Mouse (Mus musculus) midbrain, embryonic 10.5 days (tissue): ENCODE data around the gene Fam50b. TPM values are rescaled to one million over a fixed set of nuclear protein-coding genes. Genes with fewer than 3 reads are reported as not detected.
A peak's percentile ranks its signal among the peaks of the same experiment; 100 is the strongest.

Experiments
- DNase-seq: peaks from one replicate; pipeline ENCODE4 v3.0.0-alpha.2; 2017; ENCODE audit warnings: low spot score
- H3K27ac ChIP-seq: fragments of 300-500 bp; sonication (generic); replicated peaks from 2 replicates; pipeline ENCODE4 v1.5.1; 2016; ENCODE audit warnings: mild to moderate bottlenecking
- H3K27me3 ChIP-seq: fragments of 300-500 bp; sonication (generic); 2 replicates; pipeline ENCODE4 v1.6.1; 2016; ENCODE audit warnings: low read depth, mild to moderate bottlenecking; ENCODE audit not compliant: poor library complexity, severe bottlenecking
- H3K36me3 ChIP-seq: fragments of 300-500 bp; sonication (generic); 2 replicates; pipeline ENCODE4 v1.6.1; 2016; ENCODE audit warnings: mild to moderate bottlenecking, moderate library complexity
- H3K4me1 ChIP-seq: fragments of 300-500 bp; sonication (generic); 2 replicates; pipeline ENCODE4 v1.6.1; 2016
- H3K4me3 ChIP-seq: fragments of 300-500 bp; sonication (generic); 2 replicates; pipeline ENCODE4 v1.5.1; 2016; ENCODE audit warnings: mild to moderate bottlenecking, moderate library complexity
- H3K9me3 ChIP-seq: fragments of 300-500 bp; sonication (generic); replicated peaks from 2 replicates; pipeline ENCODE4 v1.6.1; 2016; ENCODE audit warnings: mild to moderate bottlenecking
- WGBS: fragments of 180-500 bp; shearing (Covaris S2); methylation state at CpG from one replicate; pipeline ENCODE4 v1.1.7; 2016; 5-methylcytosine and 5-hydroxymethylcytosine counted together
- polyA plus RNA-seq: library from polyadenylated mRNA; unstranded; fragments of >200 nt; fragmentation: Nextera tagmentation; extraction: Ambion mirVana; gene quantifications from 2 replicates; pipeline ENCODE4 v1.2.1, GENCODE M21; 2016

The Fam50b gene
- polyA plus RNA-seq, 1 experiment from 2014 or later: not detected

- WGBS: 66% methylated on average over 3 of the region's 3 CpGs
- H3K4me3 ChIP-seq: no peak overlapping the region
- no peaks in the 10 kb centered on the region for H3K36me3 ChIP-seq
- H3K27ac ChIP-seq: no peak overlapping the region
- H3K4me1 ChIP-seq: 0 out of 2 replicates have a peak, but pooled peaks cover 2% of the 10 kb centered on the region
- no peaks in the 10 kb centered on the region for H3K27me3 ChIP-seq
- DNase-seq: no peak
- peaks cover 12% of the 10 kb centered on the region; the same call in 1 of the 2 replicates for H3K9me3 ChIP-seq
Observed at GRCm38 (mm10) chr13:34741813-34742568, 7.3 kb downstream of the Fam50b start.

DNA sequence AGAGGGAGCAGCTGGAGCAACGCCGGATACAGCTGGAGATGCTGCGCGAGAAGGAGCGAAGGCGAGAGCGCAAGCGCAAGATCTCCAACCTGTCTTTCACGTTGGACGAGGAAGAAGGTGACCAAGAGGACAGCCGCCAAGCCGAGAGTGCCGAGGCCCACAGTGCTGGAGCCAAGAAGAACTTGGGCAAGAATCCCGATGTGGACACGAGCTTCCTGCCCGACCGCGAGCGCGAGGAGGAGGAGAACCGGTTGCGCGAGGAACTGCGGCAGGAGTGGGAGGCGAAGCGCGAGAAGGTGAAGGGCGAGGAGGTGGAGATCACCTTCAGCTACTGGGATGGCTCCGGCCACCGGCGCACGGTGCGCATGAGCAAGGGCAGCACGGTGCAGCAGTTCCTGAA lies 12.2 kb downstream of the Fam50b start:
- peaks cover 16% of the 10 kb centered on the region; the same call in 1 of the 2 replicates for H3K9me3 ChIP-seq
- H3K4me3 ChIP-seq: no peak overlapping the region
- H3K4me1 ChIP-seq: no peaks in the 10 kb centered on the region
- H3K36me3 ChIP-seq: no peaks in the 10 kb centered on the region
- DNase-seq: no peak
- H3K27me3 ChIP-seq: no peaks in the 10 kb centered on the region
- WGBS: 91% methylated on average over 34 of the region's 34 CpGs
- H3K27ac ChIP-seq: no peak overlapping the region

DNA sequence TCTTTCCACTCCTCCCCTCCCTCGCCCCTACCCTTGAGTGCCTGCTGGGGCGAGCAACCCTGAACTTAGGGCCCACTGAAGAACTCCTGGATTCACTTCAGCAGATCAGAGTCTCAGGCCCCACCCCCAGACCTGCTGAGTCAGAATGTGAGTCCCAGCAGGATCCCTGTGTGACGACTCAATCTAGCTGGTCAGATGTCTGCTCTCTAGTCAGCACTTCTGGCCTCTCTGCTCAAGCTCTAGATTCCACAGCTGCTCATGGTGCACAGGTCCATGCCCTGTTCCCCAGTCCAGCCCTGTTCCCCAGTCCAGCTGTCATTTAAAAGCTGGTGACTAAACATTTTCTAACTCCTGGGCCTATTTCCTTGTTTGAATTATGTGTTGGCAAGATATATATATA lies 13.9 kb downstream of the Fam50b start:
- H3K4me3 ChIP-seq: no peak overlapping the region
- H3K27me3 ChIP-seq: no peaks in the 10 kb centered on the region
- H3K4me1 ChIP-seq: no peaks in the 10 kb centered on the region
- no peak overlapping the region for H3K27ac ChIP-seq
- no peak for DNase-seq
- WGBS: 60% methylated on average over 3 of the region's 3 CpGs
- no peaks in the 10 kb centered on the region for H3K36me3 ChIP-seq
- peaks cover 16% of the 10 kb centered on the region; the same call in 1 of the 2 replicates for H3K9me3 ChIP-seq

- 98% methylated on average over 9 of the region's 9 CpGs for WGBS
- H3K36me3 ChIP-seq: no peaks in the 10 kb centered on the region
Observed at GRCm38 (mm10) chr13:34759202-34759601, 24.6 kb downstream of the Fam50b start.

DNA sequence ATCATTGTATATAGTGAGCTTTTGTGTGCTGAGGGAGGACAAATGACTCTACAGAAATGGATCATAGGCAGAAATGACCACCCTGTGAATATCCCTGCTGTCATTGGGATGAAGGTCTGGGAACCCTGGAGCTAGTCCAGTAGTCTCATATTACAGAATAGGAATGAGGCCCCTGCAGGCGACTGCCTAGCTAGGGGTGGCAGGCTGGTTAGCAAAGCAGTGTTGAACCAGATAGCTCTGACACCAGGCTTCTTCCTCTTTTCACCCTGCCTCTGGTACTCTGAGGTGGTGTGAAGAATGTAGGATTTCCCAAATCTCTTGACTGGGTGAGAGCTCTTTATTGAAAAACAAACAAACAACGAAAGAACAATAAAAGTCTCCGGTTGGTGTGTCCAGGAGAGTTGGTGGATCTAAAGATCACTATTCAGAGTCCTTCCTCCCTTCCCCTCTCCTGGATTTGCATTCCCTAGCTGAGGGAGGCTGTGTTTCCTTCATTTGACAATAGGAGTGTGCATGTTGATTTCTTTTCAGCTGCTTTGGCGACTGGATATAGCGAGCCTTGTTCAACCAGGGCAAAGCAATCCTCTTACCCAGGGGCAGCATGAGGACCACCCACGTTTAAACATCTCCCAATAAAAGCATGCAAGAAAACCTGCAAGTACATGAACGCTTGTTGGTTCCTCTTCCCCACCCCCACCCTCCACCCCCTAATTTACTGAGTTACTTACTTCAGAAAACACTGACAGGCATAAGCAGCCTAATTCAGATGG lies 26.1 kb downstream of the Fam50b start:
- H3K4me1 ChIP-seq: peaks cover 24% of the 10 kb centered on the region
- H3K27me3 ChIP-seq: no peaks in the 10 kb centered on the region
- peak; percentile 41 for DNase-seq
- peak overlapping the region; percentile 66 for H3K27ac ChIP-seq
- H3K4me3 ChIP-seq: no peak overlapping the region
- H3K36me3 ChIP-seq: no peaks in the 10 kb centered on the region
- WGBS: 7% methylated on average over 7 of the region's 7 CpGs
- H3K9me3 ChIP-seq: no peaks in the 10 kb centered on the region

More at GRCm38 (mm10) chr13:34759202-34759601, 24.6 kb downstream of the Fam50b start:
- Histone ChIP-seq H3K27ac (no peak overlapping the region), H3K27me3 (no peaks in the 10 kb centered on the region), H3K4me1 (peaks cover 24% of the 10 kb centered on the region), H3K9me3 (no peaks in the 10 kb centered on the region), H3K4me3 (no peak overlapping the region)
- no peak for DNase-seq

GRCm38 (mm10) chr13:34762136-34762535 lies 27.5 kb downstream of the Fam50b start:
- no peak overlapping the region for H3K4me3 ChIP-seq
- H3K27ac ChIP-seq: no peak overlapping the region
- 73% methylated on average over 5 of the region's 5 CpGs for WGBS
- no peaks in the 10 kb centered on the region for H3K9me3 ChIP-seq
- DNase-seq: no peak
- H3K36me3 ChIP-seq: no peaks in the 10 kb centered on the region
- H3K4me1 ChIP-seq: peaks cover 24% of the 10 kb centered on the region
- H3K27me3 ChIP-seq: no peaks in the 10 kb centered on the region

GRCm38 (mm10) chr13:34762865-34763264 lies 28.2 kb downstream of the Fam50b start:
- Histone ChIP-seq H3K27me3 (no peaks in the 10 kb centered on the region), H3K4me1 (peaks cover 24% of the 10 kb centered on the region), H3K27ac (no peak overlapping the region), H3K9me3 (no peaks in the 10 kb centered on the region), H3K4me3 (no peak overlapping the region), H3K36me3 (no peaks in the 10 kb centered on the region)
- 49% methylated on average over 4 of the region's 4 CpGs for WGBS
- DNase-seq: no peak

- 92% methylated on average over 5 of the region's 5 CpGs for WGBS
- Histone ChIP-seq H3K27me3 (no peaks in the 10 kb centered on the region), H3K27ac (no peak overlapping the region), H3K36me3 (no peaks in the 10 kb centered on the region), H3K4me3 (no peak overlapping the region), H3K4me1 (peaks cover 19% of the 10 kb centered on the region), H3K9me3 (no peaks in the 10 kb centered on the region)
- no peak for DNase-seq
Observed at GRCm38 (mm10) chr13:34765269-34765668, 30.6 kb downstream of the Fam50b start.

DNA sequence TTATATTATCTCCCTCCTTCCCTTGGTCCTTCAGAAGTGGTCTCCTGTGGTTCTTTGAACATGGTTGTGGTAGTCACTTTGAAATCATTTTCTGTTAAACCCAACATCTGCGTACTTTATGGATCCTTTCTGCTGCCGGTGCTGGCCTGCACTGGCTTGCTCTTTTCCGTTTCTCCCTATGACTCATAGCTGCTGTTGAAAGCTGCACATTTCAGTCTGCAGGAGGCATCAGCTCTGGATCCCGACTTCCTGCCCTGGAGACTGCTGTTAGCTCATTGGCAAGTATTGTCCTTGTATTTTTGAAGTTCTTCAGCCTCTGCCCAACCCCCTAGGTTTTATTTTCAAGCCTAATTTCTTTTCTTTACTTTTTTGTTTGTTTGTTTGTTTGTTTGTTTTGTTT lies 31.9 kb downstream of the Fam50b start:
- WGBS: 79% methylated on average over 4 of the region's 4 CpGs
- H3K9me3 ChIP-seq: no peaks in the 10 kb centered on the region
- DNase-seq: no peak

GRCm38 (mm10) chr13:34767527-34768292 lies 33.1 kb downstream of the Fam50b start:
- WGBS: 87% methylated on average over 18 of the region's 18 CpGs
- Histone ChIP-seq H3K4me3 (no peak overlapping the region), H3K9me3 (no peaks in the 10 kb centered on the region), H3K27me3 (no peaks in the 10 kb centered on the region), H3K27ac (no peak overlapping the region), H3K4me1 (peaks cover 5% of the 10 kb centered on the region; the same call in 1 of the 2 replicates), H3K36me3 (no peaks in the 10 kb centered on the region)
- DNase-seq: no peak

More for the DNA sequence above, 31.9 kb downstream of the Fam50b start:
- Histone ChIP-seq H3K36me3 (no peaks in the 10 kb centered on the region), H3K27ac (no peak overlapping the region), H3K4me1 (peaks cover 9% of the 10 kb centered on the region; the same call in 1 of the 2 replicates), H3K4me3 (no peak overlapping the region), H3K27me3 (no peaks in the 10 kb centered on the region)

DNA sequence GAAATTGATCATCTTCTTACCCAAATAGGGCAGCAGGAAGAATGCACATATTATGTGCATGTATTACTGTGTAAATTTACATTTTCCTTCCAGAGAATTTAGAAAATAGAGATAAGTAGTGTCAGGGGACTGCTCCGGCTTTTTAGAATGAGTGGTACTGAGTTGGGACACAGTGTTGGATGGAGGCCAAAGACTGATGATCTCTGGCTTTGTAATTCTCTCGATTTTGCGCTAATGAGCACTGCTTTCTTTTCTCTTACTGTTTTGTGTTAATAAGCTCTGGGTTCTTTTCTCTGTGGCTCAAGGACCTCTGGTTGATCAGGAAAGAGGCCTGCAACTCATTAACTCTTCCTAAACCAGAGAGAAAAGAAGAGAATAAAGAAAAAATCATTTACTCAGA lies 42.1 kb downstream of the Fam50b start:
- no peak for DNase-seq
- WGBS: 85% methylated on average over 3 of the region's 3 CpGs
- H3K4me3 ChIP-seq: no peak overlapping the region
- H3K27ac ChIP-seq: no peak overlapping the region
- no peaks in the 10 kb centered on the region for H3K27me3 ChIP-seq
- peaks cover 10% of the 10 kb centered on the region for H3K4me1 ChIP-seq
- no peaks in the 10 kb centered on the region for H3K9me3 ChIP-seq
- no peaks in the 10 kb centered on the region for H3K36me3 ChIP-seq

- H3K4me1 ChIP-seq: peaks cover 10% of the 10 kb centered on the region
- H3K27ac ChIP-seq: no peak overlapping the region
- H3K4me3 ChIP-seq: no peak overlapping the region
- no peaks in the 10 kb centered on the region for H3K36me3 ChIP-seq
- H3K27me3 ChIP-seq: no peaks in the 10 kb centered on the region
- H3K9me3 ChIP-seq: no peaks in the 10 kb centered on the region
- no peak for DNase-seq
- WGBS: 68% methylated on average over 7 of the region's 7 CpGs
Observed at GRCm38 (mm10) chr13:34780856-34781610, 46.4 kb downstream of the Fam50b start.
